Mouse (Mus musculus): ENCODE results near the gene Sh3bp1. TPM values are rescaled to one million over a fixed set of nuclear protein-coding genes. Genes with fewer than 3 reads are reported as not detected.

The Sh3bp1 gene
- polyA plus RNA-seq (2014; fragmentation: Nextera tagmentation; extraction: Ambion mirVana): 13.6 and 14.5 TPM in 2 replicates

GRCm38 (mm10) chr15:78899740-78900584 is at the start of gene Sh3bp1:
Gene Sh3bp1 (plus strand): TSS chr15:78899768.
- Histone ChIP-seq H3K4me1 (ENCODE audit: control insufficient read depth in 2 of 2, insufficient read depth in 2 of 2, low read length in 2 of 2) (peaks cover 31 to 52% of the 10 kb centered on the region in 2 experiments), H3K9me3 (ENCODE audit: control insufficient read depth, low read length) (no peaks in the 10 kb centered on the region), H3K4me3 (ENCODE audit: control insufficient read depth in 1 of 2, insufficient read depth in 1 of 2, low read depth in 1 of 2, low read length in 2 of 2) (peak within 1 kb of the TSS; percentile 82 to 95), H3K4me2 (ENCODE audit: low read length) (peak within 1 kb of the TSS; percentile 92), H3K27me3 (ENCODE audit: control insufficient read depth, insufficient read depth, low read length) (no peaks in the 10 kb centered on the region), H3K27ac (replicated peaks in 1 of 2; ENCODE audit: control insufficient read depth in 1 of 2, insufficient read depth in 1 of 2, low read depth in 2 of 2, low read length in 2 of 2) (peak within 1 kb of the TSS; percentile 70 to 80), H3K9ac (ENCODE audit: low read length) (peak within 1 kb of the TSS; percentile 87), H3K36me3 (ENCODE audit: control insufficient read depth, insufficient read depth, low read length) (peaks cover 39% of the 10 kb centered on the region)
- no peak for ATAC-seq (ENCODE audit: insufficient number of reproducible peaks, insufficient read depth, low FRiP score, low read depth)
- under 1% methylated on average over 34 of the region's 47 CpGs for WGBS

- ATAC-seq (ENCODE audit: insufficient number of reproducible peaks, insufficient read depth, low FRiP score, low read depth): 0 out of 2 replicates have a peak, but pooled peaks have one; percentile 0
- peaks cover 23 to 34% of the 10 kb centered on the region in 2 experiments for H3K4me1 ChIP-seq (ENCODE audit: control insufficient read depth in 2 of 2, insufficient read depth in 2 of 2, low read length in 2 of 2)
- H3K27ac ChIP-seq (replicated peaks in 1 of 2; ENCODE audit: control insufficient read depth in 1 of 2, insufficient read depth in 1 of 2, low read depth in 2 of 2, low read length in 2 of 2): no peak overlapping the region
- no peak overlapping the region for H3K4me2 ChIP-seq (ENCODE audit: low read length)
- WGBS: 63% methylated on average over 15 of the region's 15 CpGs
- no peaks in the 10 kb centered on the region for H3K9me3 ChIP-seq (ENCODE audit: control insufficient read depth, low read length)
- H3K4me3 ChIP-seq (ENCODE audit: control insufficient read depth in 1 of 2, insufficient read depth in 1 of 2, low read depth in 1 of 2, low read length in 2 of 2): no peak overlapping the region
- H3K27me3 ChIP-seq (ENCODE audit: control insufficient read depth, insufficient read depth, low read length): no peaks in the 10 kb centered on the region
- peaks cover 39% of the 10 kb centered on the region for H3K36me3 ChIP-seq (ENCODE audit: control insufficient read depth, insufficient read depth, low read length)
- no peak overlapping the region for H3K9ac ChIP-seq (ENCODE audit: low read length)
Measured at GRCm38 (mm10) chr15:78850059-78850824, 49.3 kb upstream of the Sh3bp1 start.

- Histone ChIP-seq H3K4me1 (ENCODE audit: control insufficient read depth in 2 of 2, insufficient read depth in 2 of 2, low read length in 2 of 2) (peaks cover 16 to 26% of the 10 kb centered on the region in 2 experiments), H3K9ac (ENCODE audit: low read length) (no peak overlapping the region), H3K36me3 (ENCODE audit: control insufficient read depth, insufficient read depth, low read length) (peaks cover 39% of the 10 kb centered on the region), H3K4me2 (ENCODE audit: low read length) (no peak overlapping the region), H3K27me3 (ENCODE audit: control insufficient read depth, insufficient read depth, low read length) (no peaks in the 10 kb centered on the region; the same call in 1 of the 2 replicates), H3K9me3 (ENCODE audit: control insufficient read depth, low read length) (no peaks in the 10 kb centered on the region), H3K4me3 (ENCODE audit: control insufficient read depth in 1 of 2, insufficient read depth in 1 of 2, low read depth in 1 of 2, low read length in 2 of 2) (no peak overlapping the region), H3K27ac (replicated peaks in 1 of 2; ENCODE audit: control insufficient read depth in 1 of 2, insufficient read depth in 1 of 2, low read depth in 2 of 2, low read length in 2 of 2) (no peak overlapping the region)
- 46% methylated on average over 6 of the region's 6 CpGs for WGBS
- ATAC-seq (ENCODE audit: insufficient number of reproducible peaks, insufficient read depth, low FRiP score, low read depth): 0 out of 2 replicates have a peak, but pooled peaks have one; percentile 5
Measured at GRCm38 (mm10) chr15:78850944-78851343, 48.6 kb upstream of the Sh3bp1 start.

- Histone ChIP-seq H3K27ac (replicated peaks in 1 of 2; ENCODE audit: control insufficient read depth in 1 of 2, insufficient read depth in 1 of 2, low read depth in 2 of 2, low read length in 2 of 2) (no peak overlapping the region), H3K9ac (ENCODE audit: low read length) (no peak overlapping the region), H3K27me3 (ENCODE audit: control insufficient read depth, insufficient read depth, low read length) (no peaks in the 10 kb centered on the region; the same call in 1 of the 2 replicates), H3K9me3 (ENCODE audit: control insufficient read depth, low read length) (no peaks in the 10 kb centered on the region), H3K4me3 (ENCODE audit: control insufficient read depth in 1 of 2, insufficient read depth in 1 of 2, low read depth in 1 of 2, low read length in 2 of 2) (no peak overlapping the region), H3K36me3 (ENCODE audit: control insufficient read depth, insufficient read depth, low read length) (peaks cover 32% of the 10 kb centered on the region), H3K4me2 (ENCODE audit: low read length) (no peak overlapping the region), H3K4me1 (ENCODE audit: control insufficient read depth in 2 of 2, insufficient read depth in 2 of 2, low read length in 2 of 2) (peaks cover 12 to 20% of the 10 kb centered on the region in 2 experiments)
- 4% methylated on average over 13 of the region's 13 CpGs for WGBS
- ATAC-seq (ENCODE audit: insufficient number of reproducible peaks, insufficient read depth, low FRiP score, low read depth): peak; percentile 41
Measured at GRCm38 (mm10) chr15:78851505-78852153, 47.9 kb upstream of the Sh3bp1 start.

- no peak within 1 kb of the TSS for H3K9ac ChIP-seq (ENCODE audit: low read length)
- no peak within 1 kb of the TSS for H3K4me3 ChIP-seq (ENCODE audit: control insufficient read depth in 1 of 2, insufficient read depth in 1 of 2, low read depth in 1 of 2, low read length in 2 of 2)
- H3K36me3 ChIP-seq (ENCODE audit: control insufficient read depth, insufficient read depth, low read length): 0 out of 2 replicates have a peak, but pooled peaks cover under 1% of the 10 kb centered on the region
- peaks cover 12 to 13% of the 10 kb centered on the region in 2 experiments for H3K4me1 ChIP-seq (ENCODE audit: control insufficient read depth in 2 of 2, insufficient read depth in 2 of 2, low read length in 2 of 2)
- H3K27ac ChIP-seq (replicated peaks in 1 of 2; ENCODE audit: control insufficient read depth in 1 of 2, insufficient read depth in 1 of 2, low read depth in 2 of 2, low read length in 2 of 2): no peak within 1 kb of the TSS
- H3K27me3 ChIP-seq (ENCODE audit: control insufficient read depth, insufficient read depth, low read length): no peaks in the 10 kb centered on the region; the same call in 1 of the 2 replicates
- no peak within 1 kb of the TSS for H3K4me2 ChIP-seq (ENCODE audit: low read length)
- ATAC-seq (ENCODE audit: insufficient number of reproducible peaks, insufficient read depth, low FRiP score, low read depth): no peak
- WGBS: 65% methylated on average over 8 of the region's 8 CpGs
- H3K9me3 ChIP-seq (ENCODE audit: control insufficient read depth, low read length): no peaks in the 10 kb centered on the region
Measured at GRCm38 (mm10) chr15:78855303-78855965, 44.1 kb upstream of the Sh3bp1 start, which contains the start of gene Lgals2. Gene Lgals2 (minus strand): TSS chr15:78855529.

GRCm38 (mm10) chr15:78857009-78857408 is 42.6 kb upstream of the Sh3bp1 start:
- no peaks in the 10 kb centered on the region for H3K36me3 ChIP-seq (ENCODE audit: control insufficient read depth, insufficient read depth, low read length)
- no peaks in the 10 kb centered on the region for H3K9me3 ChIP-seq (ENCODE audit: control insufficient read depth, low read length)
- no peak overlapping the region for H3K27ac ChIP-seq (replicated peaks in 1 of 2; ENCODE audit: control insufficient read depth in 1 of 2, insufficient read depth in 1 of 2, low read depth in 2 of 2, low read length in 2 of 2)
- H3K4me1 ChIP-seq (ENCODE audit: control insufficient read depth in 2 of 2, insufficient read depth in 2 of 2, low read length in 2 of 2): no peaks in the 10 kb centered on the region
- no peak overlapping the region for H3K9ac ChIP-seq (ENCODE audit: low read length)
- H3K4me3 ChIP-seq (ENCODE audit: control insufficient read depth in 1 of 2, insufficient read depth in 1 of 2, low read depth in 1 of 2, low read length in 2 of 2): no peak overlapping the region
- no peak for ATAC-seq (ENCODE audit: insufficient number of reproducible peaks, insufficient read depth, low FRiP score, low read depth)
- no peak overlapping the region for H3K4me2 ChIP-seq (ENCODE audit: low read length)
- H3K27me3 ChIP-seq (ENCODE audit: control insufficient read depth, insufficient read depth, low read length): no peaks in the 10 kb centered on the region; the same call in 1 of the 2 replicates
- 78% methylated on average over 7 of the region's 7 CpGs for WGBS
